Mouse (Mus musculus): ENCODE results near the gene Slc5a8. TPM values are rescaled to one million over a fixed set of nuclear protein-coding genes. Genes with fewer than 3 reads are reported as not detected.

Gene Slc5a8
- polyA plus RNA-seq, 1 experiment from 2014 or later: not detected

DNA sequence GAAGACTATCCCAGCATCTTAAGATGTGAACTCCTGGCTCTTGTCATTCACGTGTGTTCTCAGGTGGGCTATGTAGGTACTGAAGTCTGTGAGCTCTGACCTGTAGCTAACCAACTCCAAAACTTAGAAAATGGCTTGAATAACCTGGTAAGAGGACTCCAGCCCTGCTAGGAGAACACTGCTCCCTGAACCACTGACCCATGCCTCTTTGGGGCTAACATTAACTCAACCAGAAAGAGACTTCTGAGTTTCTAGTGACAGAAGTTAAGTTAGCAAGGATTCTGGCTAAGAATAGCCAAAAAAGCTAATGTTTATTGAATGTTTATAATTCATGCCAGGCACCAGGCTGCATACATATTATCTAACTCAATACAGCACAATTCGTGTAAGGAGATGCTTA is 2.6 kb downstream of the Slc5a8 start:
- Histone ChIP-seq H3K9ac (replicated peaks) (no peak overlapping the region), H3K27ac (ENCODE audit: low read depth) (no peak overlapping the region), H3K4me1 (ENCODE audit: insufficient read depth) (no peaks in the 10 kb centered on the region), H3K27me3 (ENCODE audit: insufficient read depth, low read length) (peaks cover 18% of the 10 kb centered on the region), H3K4me3 (ENCODE audit: low read depth, low read length) (no peak overlapping the region), H3K36me3 (replicated peaks; ENCODE audit: insufficient read depth, low read length) (no peaks in the 10 kb centered on the region), H3K9me3 (ENCODE audit: low read length) (no peaks in the 10 kb centered on the region), H3K4me2 (ENCODE audit: low read depth, low read length) (no peak overlapping the region)
- WGBS (ENCODE audit: insufficient replicate concordance): 53% methylated on average over 2 of the region's 2 CpGs
- TF ChIP-seq EP300 (IDR thresholded peaks at IDR 0.05; ENCODE audit: low read depth): no peak
- TF ChIP-seq CTCF (IDR thresholded peaks at IDR 0.05; ENCODE audit: low read depth): no peak
- ATAC-seq (no peak), DNase-seq (no peak)

DNA sequence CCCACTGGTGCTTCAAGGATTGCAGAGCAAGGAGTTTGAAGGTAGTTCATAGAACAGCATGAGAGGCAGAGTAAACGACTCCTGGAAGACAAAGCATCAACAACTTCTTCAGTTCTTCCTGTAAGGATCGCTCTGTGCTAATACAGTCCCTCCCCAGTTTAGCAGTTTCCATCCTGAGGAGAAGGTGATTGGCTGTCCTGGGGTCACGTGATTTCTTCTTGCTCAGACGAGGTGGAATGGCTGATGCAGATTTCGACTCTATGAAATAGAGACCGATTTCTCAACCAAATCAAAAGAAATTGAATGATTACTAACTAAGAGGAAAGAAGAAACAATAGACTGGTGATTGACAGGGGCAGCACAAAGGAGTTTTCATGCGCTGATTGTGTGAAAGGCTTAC is 5.6 kb downstream of the Slc5a8 start:
- ATAC-seq (no peak), DNase-seq (no peak)
- no peak overlapping the region for H3K4me2 ChIP-seq (ENCODE audit: low read depth, low read length)
- WGBS (ENCODE audit: insufficient replicate concordance): 68% methylated on average over 7 of the region's 7 CpGs
- no peaks in the 10 kb centered on the region for H3K9me3 ChIP-seq (ENCODE audit: low read length)
- H3K36me3 ChIP-seq (replicated peaks; ENCODE audit: insufficient read depth, low read length): no peaks in the 10 kb centered on the region
- H3K27me3 ChIP-seq (ENCODE audit: insufficient read depth, low read length): peaks cover 2% of the 10 kb centered on the region; the same call in 1 of the 2 replicates
- H3K4me3 ChIP-seq (ENCODE audit: low read depth, low read length): no peak overlapping the region
- no peak for TF ChIP-seq CTCF (IDR thresholded peaks at IDR 0.05; ENCODE audit: low read depth)
- no peak for TF ChIP-seq EP300 (IDR thresholded peaks at IDR 0.05; ENCODE audit: low read depth)
- H3K27ac ChIP-seq (ENCODE audit: low read depth): no peak overlapping the region
- no peak overlapping the region for H3K9ac ChIP-seq (replicated peaks)
- H3K4me1 ChIP-seq (ENCODE audit: insufficient read depth): no peaks in the 10 kb centered on the region

DNA sequence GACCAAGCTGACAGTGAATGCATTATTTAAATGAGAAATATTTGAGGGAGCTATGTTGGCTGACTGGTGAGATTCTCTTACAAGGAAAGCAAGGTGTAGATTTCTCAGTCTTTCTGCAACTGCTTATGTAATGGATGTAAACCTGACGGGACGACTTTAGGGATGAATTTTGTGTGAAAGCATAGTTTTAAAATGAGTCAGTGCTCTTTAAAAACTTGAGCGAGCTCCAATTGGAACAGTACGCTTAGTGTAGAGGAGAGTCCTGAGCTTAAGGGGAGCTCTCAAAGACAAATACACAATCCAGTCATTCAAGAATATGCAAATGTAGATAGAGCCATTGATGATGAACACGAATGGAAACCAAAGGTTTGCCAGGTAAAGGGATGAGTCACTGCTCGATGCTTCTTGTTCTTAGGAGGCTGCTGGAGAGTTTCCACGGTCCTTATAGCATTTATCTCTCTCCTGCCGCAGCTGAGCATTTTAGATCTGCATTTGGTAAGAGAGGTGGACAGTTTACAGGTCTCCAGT is 6.8 kb downstream of the Slc5a8 start:
- H3K9me3 ChIP-seq (ENCODE audit: low read length): no peaks in the 10 kb centered on the region
- 71% methylated on average over 8 of the region's 8 CpGs for WGBS (ENCODE audit: insufficient replicate concordance)
- no peaks in the 10 kb centered on the region for H3K36me3 ChIP-seq (replicated peaks; ENCODE audit: insufficient read depth, low read length)
- ATAC-seq (no peak), DNase-seq (no peak)
- TF ChIP-seq CTCF (IDR thresholded peaks at IDR 0.05; ENCODE audit: low read depth) (no peak), EP300 (IDR thresholded peaks at IDR 0.05; ENCODE audit: low read depth) (no peak)
- H3K27me3 ChIP-seq (ENCODE audit: insufficient read depth, low read length): no peaks in the 10 kb centered on the region
- H3K9ac ChIP-seq (replicated peaks): no peak overlapping the region
- no peaks in the 10 kb centered on the region for H3K4me1 ChIP-seq (ENCODE audit: insufficient read depth)
- H3K4me3 ChIP-seq (ENCODE audit: low read depth, low read length): no peak overlapping the region
- H3K27ac ChIP-seq (ENCODE audit: low read depth): no peak overlapping the region
- no peak overlapping the region for H3K4me2 ChIP-seq (ENCODE audit: low read depth, low read length)

DNA sequence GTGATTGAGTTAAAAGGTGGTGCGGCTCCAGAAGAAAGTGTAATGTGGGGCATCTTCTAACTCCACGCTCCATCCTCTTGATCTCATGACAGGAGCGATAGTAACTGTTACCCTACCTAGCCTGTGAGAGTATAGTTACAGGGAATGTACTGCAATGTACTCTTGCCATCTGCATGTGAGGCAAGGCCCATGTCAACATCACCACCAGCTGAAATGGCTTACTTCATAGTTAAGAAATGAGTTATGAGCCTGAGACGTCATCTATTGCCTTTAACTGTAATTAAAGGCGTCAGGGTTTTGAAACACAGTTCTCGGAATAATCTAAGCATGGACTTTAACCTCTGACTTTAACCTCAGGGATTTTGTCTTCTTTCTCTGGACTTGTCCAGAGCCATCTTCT is 11.2 kb downstream of the Slc5a8 start:
- no peak for TF ChIP-seq CTCF (IDR thresholded peaks at IDR 0.05; ENCODE audit: low read depth)
- TF ChIP-seq EP300 (IDR thresholded peaks at IDR 0.05; ENCODE audit: low read depth): no peak
- H3K27ac ChIP-seq (ENCODE audit: low read depth): no peak overlapping the region
- no peak overlapping the region for H3K4me2 ChIP-seq (ENCODE audit: low read depth, low read length)
- WGBS (ENCODE audit: insufficient replicate concordance): 72% methylated on average over 6 of the region's 6 CpGs
- no peaks in the 10 kb centered on the region for H3K4me1 ChIP-seq (ENCODE audit: insufficient read depth)
- no peaks in the 10 kb centered on the region for H3K36me3 ChIP-seq (replicated peaks; ENCODE audit: insufficient read depth, low read length)
- ATAC-seq (no peak), DNase-seq (no peak)
- no peak overlapping the region for H3K9ac ChIP-seq (replicated peaks)
- H3K9me3 ChIP-seq (ENCODE audit: low read length): no peaks in the 10 kb centered on the region
- no peak overlapping the region for H3K4me3 ChIP-seq (ENCODE audit: low read depth, low read length)
- H3K27me3 ChIP-seq (ENCODE audit: insufficient read depth, low read length): no peaks in the 10 kb centered on the region

- H3K36me3 ChIP-seq (replicated peaks; ENCODE audit: insufficient read depth, low read length): no peaks in the 10 kb centered on the region
- WGBS (ENCODE audit: insufficient replicate concordance): 86% methylated on average over 12 of the region's 12 CpGs
- no peaks in the 10 kb centered on the region for H3K9me3 ChIP-seq (ENCODE audit: low read length)
- DNase-seq (no peak), ATAC-seq (no peak)
- no peak for TF ChIP-seq CTCF (IDR thresholded peaks at IDR 0.05; ENCODE audit: low read depth)
- TF ChIP-seq EP300 (IDR thresholded peaks at IDR 0.05; ENCODE audit: low read depth): no peak
- H3K4me1 ChIP-seq (ENCODE audit: insufficient read depth): no peaks in the 10 kb centered on the region
- H3K27me3 ChIP-seq (ENCODE audit: insufficient read depth, low read length): no peaks in the 10 kb centered on the region
- H3K4me2 ChIP-seq (ENCODE audit: low read depth, low read length): no peak overlapping the region
- H3K27ac ChIP-seq (ENCODE audit: low read depth): no peak overlapping the region
- H3K9ac ChIP-seq (replicated peaks): no peak overlapping the region
- no peak overlapping the region for H3K4me3 ChIP-seq (ENCODE audit: low read depth, low read length)
These were observed 64.0 kb downstream of the Slc5a8 start for GRCm38 (mm10) chr10:88949649-88950296.

- DNase-seq: no peak
- Histone ChIP-seq H3K27ac (ENCODE audit: low read depth) (no peak overlapping the region), H3K4me3 (ENCODE audit: low read depth, low read length) (no peak overlapping the region), H3K4me1 (ENCODE audit: insufficient read depth) (no peaks in the 10 kb centered on the region), H3K27me3 (ENCODE audit: insufficient read depth, low read length) (no peaks in the 10 kb centered on the region), H3K36me3 (replicated peaks; ENCODE audit: insufficient read depth, low read length) (no peaks in the 10 kb centered on the region), H3K9me3 (ENCODE audit: low read length) (no peaks in the 10 kb centered on the region), H3K4me2 (ENCODE audit: low read depth, low read length) (no peak overlapping the region), H3K9ac (replicated peaks) (no peak overlapping the region)
- ATAC-seq: no peak
- WGBS (ENCODE audit: insufficient replicate concordance): 55% methylated on average over 4 of the region's 4 CpGs
- TF ChIP-seq EP300 (IDR thresholded peaks at IDR 0.05; ENCODE audit: low read depth): no peak
- TF ChIP-seq CTCF (IDR thresholded peaks at IDR 0.05; ENCODE audit: low read depth): no peak
These were observed 64.5 kb downstream of the Slc5a8 start for GRCm38 (mm10) chr10:88950297-88950653.

Data from liver, postnatal 0 days (tissue).